Mouse (Mus musculus) E14TG2a.4 (cell line): ENCODE data around the gene Cmtm4.

Experiments used
- CTCF ChIP-seq: conservative IDR thresholded peaks from 2 replicates; pipeline ENCODE4 v1.5.1; 2014; ENCODE audit warnings: low read length
- POU5F1 ChIP-seq: IDR thresholded peaks from 2 replicates; pipeline ENCODE4 v1.6.1; 2014; ENCODE audit warnings: low read length, borderline replicate concordance

DNA sequence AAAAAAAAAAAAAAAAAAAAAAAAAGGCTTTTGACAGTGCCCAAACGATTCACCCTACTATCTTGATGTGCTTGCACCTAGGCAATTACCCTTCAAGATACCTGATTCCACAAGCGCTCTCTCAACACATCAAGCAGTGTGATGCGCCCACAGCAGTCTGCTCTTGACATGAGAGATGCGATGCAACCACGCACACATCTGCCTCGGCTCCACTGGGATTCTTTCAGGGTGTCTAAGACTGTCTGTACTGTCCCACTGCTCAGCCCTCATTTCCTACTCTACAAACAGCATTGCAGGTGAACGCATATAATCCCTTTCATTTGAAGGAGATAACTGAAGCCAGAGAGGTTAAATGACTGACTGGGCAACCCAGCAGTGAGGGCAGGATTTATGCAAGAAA lies 46.0 kb upstream of the Cmtm4 start:
- TF ChIP-seq CTCF (no peak), POU5F1 (no peak)
